Mouse (Mus musculus): Measurements from ENCODE around the gene Acap1.

GRCm38 (mm10) chr11:69891482-69891881 lies 3.9 kb downstream of the Acap1 start:
- TF ChIP-seq CTCF (IDR thresholded peaks at IDR 0.05; ENCODE audit: extremely low read depth, insufficient read length, insufficient replicate concordance, low read depth, low read length) (no peak), POLR2A (IDR thresholded peaks at IDR 0.05; ENCODE audit: low read depth, low read length) (no peak)
